Mouse (Mus musculus): ENCODE measurements around the gene Rnf32. TPM values are rescaled to one million over a fixed set of nuclear protein-coding genes. Genes with fewer than 3 reads are reported as not detected.

Gene Rnf32
- polyA plus RNA-seq, 1 experiment, result 202 TPM

GRCm38 (mm10) chr5:29217997-29218396, 22.2 kb downstream of the Rnf32 start:
- TF ChIP-seq POLR2A (IDR thresholded peaks at IDR 0.05; ENCODE audit: control insufficient read depth, low read depth, low read length) (no peak), CTCF (IDR thresholded peaks at IDR 0.05; ENCODE audit: control insufficient read depth, insufficient read depth, insufficient replicate concordance, low read depth, low read length) (no peak)
- Histone ChIP-seq H3K27me3 (ENCODE audit: control insufficient read depth, insufficient read depth, low read length) (no peaks in the 10 kb centered on the region), H3K27ac (ENCODE audit: control insufficient read depth, insufficient read depth, low read depth, low read length) (no peak overlapping the region), H3K36me3 (ENCODE audit: control insufficient read depth, insufficient read depth, low read length) (no peaks in the 10 kb centered on the region), H3K4me1 (ENCODE audit: control insufficient read depth, insufficient read depth, low read length) (no peaks in the 10 kb centered on the region), H3K4me3 (ENCODE audit: control insufficient read depth, low read depth, low read length) (no peak overlapping the region)

DNA sequence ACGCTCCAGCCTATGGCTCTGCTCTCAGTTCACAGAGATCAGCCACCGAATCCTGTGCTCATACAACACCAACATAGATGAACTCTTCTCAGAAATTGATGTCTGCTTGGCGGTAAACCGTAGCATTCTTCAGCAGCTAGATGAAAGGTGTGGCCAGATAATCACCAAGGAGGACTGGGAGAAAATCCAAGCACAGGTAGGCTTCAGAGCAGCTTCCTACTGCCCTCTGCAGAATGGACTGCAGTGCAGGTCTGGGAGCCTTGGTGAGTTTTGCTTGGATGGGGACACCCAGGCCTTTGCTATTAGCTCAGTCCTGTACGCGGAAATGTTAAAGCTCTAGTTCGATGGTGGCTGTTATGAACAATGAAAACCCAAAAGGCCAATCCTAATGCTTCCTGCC, 28.3 kb downstream of the Rnf32 start:
- H3K36me3 ChIP-seq (ENCODE audit: control insufficient read depth, insufficient read depth, low read length), result no peaks in the 10 kb centered on the region
- H3K4me3 ChIP-seq (ENCODE audit: control insufficient read depth, low read depth, low read length), result no peak overlapping the region
- H3K27me3 ChIP-seq (ENCODE audit: control insufficient read depth, insufficient read depth, low read length), result no peaks in the 10 kb centered on the region
- no peaks in the 10 kb centered on the region for H3K4me1 ChIP-seq (ENCODE audit: control insufficient read depth, insufficient read depth, low read length)
- H3K27ac ChIP-seq (ENCODE audit: control insufficient read depth, insufficient read depth, low read depth, low read length), result no peak overlapping the region
- TF ChIP-seq CTCF (IDR thresholded peaks at IDR 0.05; ENCODE audit: control insufficient read depth, insufficient read depth, insufficient replicate concordance, low read depth, low read length), result no peak

GRCm38 (mm10) chr5:29230481-29230880, 34.7 kb downstream of the Rnf32 start:
- H3K27ac ChIP-seq (ENCODE audit: control insufficient read depth, insufficient read depth, low read depth, low read length), result no peak overlapping the region
- no peaks in the 10 kb centered on the region for H3K27me3 ChIP-seq (ENCODE audit: control insufficient read depth, insufficient read depth, low read length)
- TF ChIP-seq POLR2A (IDR thresholded peaks at IDR 0.05; ENCODE audit: control insufficient read depth, low read depth, low read length) (no peak), CTCF (IDR thresholded peaks at IDR 0.05; ENCODE audit: control insufficient read depth, insufficient read depth, insufficient replicate concordance, low read depth, low read length) (no peak)
- H3K4me1 ChIP-seq (ENCODE audit: control insufficient read depth, insufficient read depth, low read length), result no peaks in the 10 kb centered on the region
- no peaks in the 10 kb centered on the region for H3K36me3 ChIP-seq (ENCODE audit: control insufficient read depth, insufficient read depth, low read length)
- no peak overlapping the region for H3K4me3 ChIP-seq (ENCODE audit: control insufficient read depth, low read depth, low read length)

- no peak for TF ChIP-seq CTCF (IDR thresholded peaks at IDR 0.05; ENCODE audit: control insufficient read depth, insufficient read depth, insufficient replicate concordance, low read depth, low read length)
- TF ChIP-seq POLR2A (IDR thresholded peaks at IDR 0.05; ENCODE audit: control insufficient read depth, low read depth, low read length), result no peak
- Histone ChIP-seq H3K4me3 (ENCODE audit: control insufficient read depth, low read depth, low read length) (no peak overlapping the region), H3K27ac (ENCODE audit: control insufficient read depth, insufficient read depth, low read depth, low read length) (no peak overlapping the region), H3K27me3 (ENCODE audit: control insufficient read depth, insufficient read depth, low read length) (no peaks in the 10 kb centered on the region), H3K4me1 (ENCODE audit: control insufficient read depth, insufficient read depth, low read length) (no peaks in the 10 kb centered on the region), H3K36me3 (ENCODE audit: control insufficient read depth, insufficient read depth, low read length) (no peaks in the 10 kb centered on the region)
These were observed 42.6 kb downstream of the Rnf32 start for GRCm38 (mm10) chr5:29238379-29238778.

DNA sequence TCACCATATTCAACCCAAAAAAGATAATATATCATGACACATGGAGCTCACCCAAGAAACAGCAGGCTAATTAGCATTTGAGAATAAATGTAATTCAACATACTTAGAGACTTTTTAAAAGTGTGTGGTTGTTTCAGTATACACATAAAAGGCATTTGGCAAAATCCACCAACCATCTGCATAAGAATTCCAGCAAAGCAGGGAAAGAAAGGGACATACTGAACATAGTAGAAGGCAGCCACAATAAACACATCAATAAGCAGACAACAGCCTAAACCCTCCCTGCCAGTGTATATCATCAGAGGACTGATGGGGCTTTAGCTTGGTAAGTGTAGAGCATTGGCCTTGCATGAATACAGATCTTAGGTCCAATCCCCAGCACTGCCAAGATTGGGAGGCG, 49.0 kb downstream of the Rnf32 start:
- Histone ChIP-seq H3K4me3 (ENCODE audit: control insufficient read depth, low read depth, low read length) (no peak overlapping the region), H3K4me1 (ENCODE audit: control insufficient read depth, insufficient read depth, low read length) (no peaks in the 10 kb centered on the region), H3K27me3 (ENCODE audit: control insufficient read depth, insufficient read depth, low read length) (no peaks in the 10 kb centered on the region), H3K27ac (ENCODE audit: control insufficient read depth, insufficient read depth, low read depth, low read length) (no peak overlapping the region), H3K36me3 (ENCODE audit: control insufficient read depth, insufficient read depth, low read length) (no peaks in the 10 kb centered on the region)
- TF ChIP-seq CTCF (IDR thresholded peaks at IDR 0.05; ENCODE audit: control insufficient read depth, insufficient read depth, insufficient replicate concordance, low read depth, low read length) (no peak), POLR2A (IDR thresholded peaks at IDR 0.05; ENCODE audit: control insufficient read depth, low read depth, low read length) (no peak)

DNA sequence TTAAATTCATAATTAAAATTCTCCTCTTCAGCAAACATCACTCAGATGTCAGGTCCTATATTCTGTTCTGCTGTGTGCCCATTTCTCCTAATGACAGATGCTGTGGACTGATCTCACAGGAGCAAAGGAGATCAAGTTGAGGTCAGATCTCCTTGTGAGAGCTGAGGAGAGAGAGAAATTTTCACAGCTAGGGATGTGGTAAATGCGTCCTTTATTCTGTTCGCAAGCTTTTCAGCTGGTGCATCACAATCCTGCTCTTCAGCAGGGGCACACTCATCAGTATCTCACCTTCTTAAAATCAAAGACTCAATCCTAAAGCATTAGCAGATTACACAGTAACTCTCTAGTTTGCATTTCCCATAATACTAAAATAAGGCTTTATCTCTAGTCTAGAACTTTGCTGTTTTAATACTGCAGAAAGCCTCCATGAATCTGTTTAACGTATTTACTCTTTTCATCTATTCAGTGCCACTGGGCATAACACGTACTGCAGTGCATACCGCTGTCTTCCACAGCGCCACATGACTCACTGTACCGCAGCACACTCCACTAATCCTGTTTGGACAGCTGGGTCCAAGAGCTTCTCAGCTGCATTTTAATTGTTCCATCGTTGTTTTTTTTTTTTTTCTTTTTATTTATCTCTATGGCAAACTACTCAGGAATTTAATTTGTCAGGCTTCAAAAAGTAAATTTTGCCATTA, 55.2 kb downstream of the Rnf32 start:
- no peak overlapping the region for H3K27ac ChIP-seq (ENCODE audit: control insufficient read depth, insufficient read depth, low read depth, low read length)

GRCm38 (mm10) chr5:29251496-29251873, 55.7 kb downstream of the Rnf32 start:
- Histone ChIP-seq H3K27me3 (ENCODE audit: control insufficient read depth, insufficient read depth, low read length) (no peaks in the 10 kb centered on the region), H3K36me3 (ENCODE audit: control insufficient read depth, insufficient read depth, low read length) (no peaks in the 10 kb centered on the region), H3K4me1 (ENCODE audit: control insufficient read depth, insufficient read depth, low read length) (no peaks in the 10 kb centered on the region), H3K27ac (ENCODE audit: control insufficient read depth, insufficient read depth, low read depth, low read length) (no peak overlapping the region), H3K4me3 (ENCODE audit: control insufficient read depth, low read depth, low read length) (no peak overlapping the region)
- TF ChIP-seq POLR2A (IDR thresholded peaks at IDR 0.05; ENCODE audit: control insufficient read depth, low read depth, low read length) (no peak), CTCF (IDR thresholded peaks at IDR 0.05; ENCODE audit: control insufficient read depth, insufficient read depth, insufficient replicate concordance, low read depth, low read length) (no peak)

More for the DNA sequence above, 55.2 kb downstream of the Rnf32 start:
- Histone ChIP-seq H3K27me3 (ENCODE audit: control insufficient read depth, insufficient read depth, low read length) (no peaks in the 10 kb centered on the region), H3K4me3 (ENCODE audit: control insufficient read depth, low read depth, low read length) (no peak overlapping the region), H3K36me3 (ENCODE audit: control insufficient read depth, insufficient read depth, low read length) (no peaks in the 10 kb centered on the region), H3K4me1 (ENCODE audit: control insufficient read depth, insufficient read depth, low read length) (no peaks in the 10 kb centered on the region)
- TF ChIP-seq POLR2A (IDR thresholded peaks at IDR 0.05; ENCODE audit: control insufficient read depth, low read depth, low read length) (no peak), CTCF (IDR thresholded peaks at IDR 0.05; ENCODE audit: control insufficient read depth, insufficient read depth, insufficient replicate concordance, low read depth, low read length) (no peak)
